Mouse (Mus musculus): Measurements from ENCODE around the gene Zfp36l2. TPM values are rescaled to one million over a fixed set of nuclear protein-coding genes. Genes with fewer than 3 reads are reported as not detected.

Zfp36l2 gene
- polyA plus RNA-seq, 1 experiment = 5.4 TPM

- no peak overlapping the region for H3K4me3 ChIP-seq (ENCODE audit: control insufficient read depth, low read depth, low read length)
- no peaks in the 10 kb centered on the region for H3K36me3 ChIP-seq (ENCODE audit: control insufficient read depth, insufficient read depth, low read length)
- peaks cover 29% of the 10 kb centered on the region for H3K4me1 ChIP-seq (ENCODE audit: control insufficient read depth, insufficient read depth, low read length)
- H3K27me3 ChIP-seq (ENCODE audit: control insufficient read depth, insufficient read depth, low read length) = no peaks in the 10 kb centered on the region
- peak overlapping the region; percentile 55 for H3K27ac ChIP-seq (ENCODE audit: control insufficient read depth, insufficient read depth, low read depth, low read length)
- TF ChIP-seq CTCF (IDR thresholded peaks at IDR 0.05; ENCODE audit: control insufficient read depth, insufficient read depth, insufficient replicate concordance, low read depth, low read length) (no peak), POLR2A (IDR thresholded peaks at IDR 0.05; ENCODE audit: control insufficient read depth, low read depth, low read length) (no peak)
Measured at GRCm38 (mm10) chr17:84180715-84181501, 6.8 kb downstream of the Zfp36l2 start.

GRCm38 (mm10) chr17:84179973-84180365 lies 7.8 kb downstream of the Zfp36l2 start:
- H3K4me3 ChIP-seq (ENCODE audit: control insufficient read depth, low read depth, low read length) = no peak overlapping the region
- peak overlapping the region; percentile 21 for H3K27ac ChIP-seq (ENCODE audit: control insufficient read depth, insufficient read depth, low read depth, low read length)
- peaks cover 24% of the 10 kb centered on the region for H3K4me1 ChIP-seq (ENCODE audit: control insufficient read depth, insufficient read depth, low read length)
- no peaks in the 10 kb centered on the region for H3K36me3 ChIP-seq (ENCODE audit: control insufficient read depth, insufficient read depth, low read length)
- no peaks in the 10 kb centered on the region for H3K27me3 ChIP-seq (ENCODE audit: control insufficient read depth, insufficient read depth, low read length)
- TF ChIP-seq CTCF (IDR thresholded peaks at IDR 0.05; ENCODE audit: control insufficient read depth, insufficient read depth, insufficient replicate concordance, low read depth, low read length) = no peak
- TF ChIP-seq POLR2A (IDR thresholded peaks at IDR 0.05; ENCODE audit: control insufficient read depth, low read depth, low read length) = no peak

GRCm38 (mm10) chr17:84179026-84179972 lies 8.4 kb downstream of the Zfp36l2 start:
- no peaks in the 10 kb centered on the region for H3K27me3 ChIP-seq (ENCODE audit: control insufficient read depth, insufficient read depth, low read length)
- peak overlapping the region; percentile 21 for H3K27ac ChIP-seq (ENCODE audit: control insufficient read depth, insufficient read depth, low read depth, low read length)
- peaks cover 23% of the 10 kb centered on the region for H3K4me1 ChIP-seq (ENCODE audit: control insufficient read depth, insufficient read depth, low read length)
- no peaks in the 10 kb centered on the region for H3K36me3 ChIP-seq (ENCODE audit: control insufficient read depth, insufficient read depth, low read length)
- TF ChIP-seq CTCF (IDR thresholded peaks at IDR 0.05; ENCODE audit: control insufficient read depth, insufficient read depth, insufficient replicate concordance, low read depth, low read length) = no peak
- TF ChIP-seq POLR2A (IDR thresholded peaks at IDR 0.05; ENCODE audit: control insufficient read depth, low read depth, low read length) = no peak
- H3K4me3 ChIP-seq (ENCODE audit: control insufficient read depth, low read depth, low read length) = no peak overlapping the region

- no peak overlapping the region for H3K27ac ChIP-seq (ENCODE audit: control insufficient read depth, insufficient read depth, low read depth, low read length)
- peaks cover 15% of the 10 kb centered on the region for H3K4me1 ChIP-seq (ENCODE audit: control insufficient read depth, insufficient read depth, low read length)
- H3K27me3 ChIP-seq (ENCODE audit: control insufficient read depth, insufficient read depth, low read length) = no peaks in the 10 kb centered on the region
- H3K4me3 ChIP-seq (ENCODE audit: control insufficient read depth, low read depth, low read length) = no peak overlapping the region
- no peak for TF ChIP-seq CTCF (IDR thresholded peaks at IDR 0.05; ENCODE audit: control insufficient read depth, insufficient read depth, insufficient replicate concordance, low read depth, low read length)
- no peak for TF ChIP-seq POLR2A (IDR thresholded peaks at IDR 0.05; ENCODE audit: control insufficient read depth, low read depth, low read length)
- no peaks in the 10 kb centered on the region for H3K36me3 ChIP-seq (ENCODE audit: control insufficient read depth, insufficient read depth, low read length)
Measured at GRCm38 (mm10) chr17:84177481-84177880, 10.3 kb downstream of the Zfp36l2 start.

GRCm38 (mm10) chr17:84176446-84176845 lies 11.3 kb downstream of the Zfp36l2 start:
- Histone ChIP-seq H3K4me1 (ENCODE audit: control insufficient read depth, insufficient read depth, low read length) (peaks cover 9% of the 10 kb centered on the region), H3K36me3 (ENCODE audit: control insufficient read depth, insufficient read depth, low read length) (no peaks in the 10 kb centered on the region), H3K27me3 (ENCODE audit: control insufficient read depth, insufficient read depth, low read length) (no peaks in the 10 kb centered on the region), H3K27ac (ENCODE audit: control insufficient read depth, insufficient read depth, low read depth, low read length) (no peak overlapping the region), H3K4me3 (ENCODE audit: control insufficient read depth, low read depth, low read length) (no peak overlapping the region)
- TF ChIP-seq CTCF (IDR thresholded peaks at IDR 0.05; ENCODE audit: control insufficient read depth, insufficient read depth, insufficient replicate concordance, low read depth, low read length) (no peak), POLR2A (IDR thresholded peaks at IDR 0.05; ENCODE audit: control insufficient read depth, low read depth, low read length) (no peak)

- Histone ChIP-seq H3K4me1 (ENCODE audit: control insufficient read depth, insufficient read depth, low read length) (no peaks in the 10 kb centered on the region; the same call in 1 of the 2 replicates), H3K27me3 (ENCODE audit: control insufficient read depth, insufficient read depth, low read length) (no peaks in the 10 kb centered on the region), H3K36me3 (ENCODE audit: control insufficient read depth, insufficient read depth, low read length) (no peaks in the 10 kb centered on the region), H3K27ac (ENCODE audit: control insufficient read depth, insufficient read depth, low read depth, low read length) (no peak overlapping the region), H3K4me3 (ENCODE audit: control insufficient read depth, low read depth, low read length) (peak overlapping the region; percentile 3)
- no peak for TF ChIP-seq CTCF (IDR thresholded peaks at IDR 0.05; ENCODE audit: control insufficient read depth, insufficient read depth, insufficient replicate concordance, low read depth, low read length)
- no peak for TF ChIP-seq POLR2A (IDR thresholded peaks at IDR 0.05; ENCODE audit: control insufficient read depth, low read depth, low read length)
Measured at GRCm38 (mm10) chr17:84175196-84175595, 12.6 kb downstream of the Zfp36l2 start.

GRCm38 (mm10) chr17:84167377-84167776 lies 20.4 kb downstream of the Zfp36l2 start:
- no peak overlapping the region for H3K4me3 ChIP-seq (ENCODE audit: control insufficient read depth, low read depth, low read length)
- peaks cover 5% of the 10 kb centered on the region for H3K4me1 ChIP-seq (ENCODE audit: control insufficient read depth, insufficient read depth, low read length)
- H3K27me3 ChIP-seq (ENCODE audit: control insufficient read depth, insufficient read depth, low read length) = no peaks in the 10 kb centered on the region
- TF ChIP-seq POLR2A (IDR thresholded peaks at IDR 0.05; ENCODE audit: control insufficient read depth, low read depth, low read length) = no peak
- TF ChIP-seq CTCF (IDR thresholded peaks at IDR 0.05; ENCODE audit: control insufficient read depth, insufficient read depth, insufficient replicate concordance, low read depth, low read length) = no peak
- H3K27ac ChIP-seq (ENCODE audit: control insufficient read depth, insufficient read depth, low read depth, low read length) = no peak overlapping the region
- no peaks in the 10 kb centered on the region for H3K36me3 ChIP-seq (ENCODE audit: control insufficient read depth, insufficient read depth, low read length)
